Mouse (Mus musculus) lung, embryonic 16.5 days (tissue): Measurements from ENCODE around the gene Rrp9. TPM values are rescaled to one million over a fixed set of nuclear protein-coding genes. Genes with fewer than 3 reads are reported as not detected.

Source experiments
- ATAC-seq: fragments of 200-750 bp; cut with Nextera tagmentation; 2 replicates; pipeline ENCODE4 v1.8.0; 2017; ENCODE audit warnings: low read depth, mild to moderate bottlenecking, moderate library complexity
- H3K27ac ChIP-seq: fragments of 300-500 bp; sonication (generic); 2 replicates; pipeline ENCODE4 v1.5.1; 2014; ENCODE audit warnings: mild to moderate bottlenecking, control low read depth, low read length
- H3K27me3 ChIP-seq: fragments of 300-500 bp; sonication (generic); 2 replicates; pipeline ENCODE4 v1.6.1; 2014; ENCODE audit warnings: low read depth, low read length, mixed read lengths; ENCODE audit not compliant: control insufficient read depth, insufficient read depth
- H3K36me3 ChIP-seq: fragments of 300-500 bp; sonication (generic); 2 replicates; pipeline ENCODE4 v1.6.1; 2014; ENCODE audit warnings: low read length; ENCODE audit not compliant: control insufficient read depth, insufficient read depth
- H3K4me1 ChIP-seq: fragments of 300-500 bp; sonication (generic); replicated peaks from 2 replicates; pipeline ENCODE4 v1.6.1; 2014; ENCODE audit warnings: low read length, mixed read lengths; ENCODE audit not compliant: control insufficient read depth, insufficient read depth
- H3K4me2 ChIP-seq: fragments of 300-500 bp; sonication (generic); 2 replicates; pipeline ENCODE4 v1.6.1; 2014; ENCODE audit warnings: low read depth, low read length, control low read depth
- H3K4me3 ChIP-seq: fragments of 300-500 bp; sonication (generic); 2 replicates; pipeline ENCODE4 v1.5.1; 2014; ENCODE audit warnings: mild to moderate bottlenecking, low read length, control low read depth
- H3K9ac ChIP-seq: fragments of 300-500 bp; sonication (generic); 2 replicates; pipeline ENCODE4 v1.6.1; 2014; ENCODE audit warnings: low read length, control low read depth
- H3K9me3 ChIP-seq: fragments of 300-500 bp; sonication (generic); 2 replicates; pipeline ENCODE4 v1.6.1; 2016; ENCODE audit warnings: low read length; ENCODE audit not compliant: control insufficient read depth
- WGBS: fragments of 180-500 bp; shearing (Covaris S2); extraction: QIAGEN DNeasy Blood & Tissue Kit; methylation state at CpG from one replicate; pipeline ENCODE4 v1.1.7; 2014; 5-methylcytosine and 5-hydroxymethylcytosine counted together
- polyA plus RNA-seq: library from polyadenylated mRNA; unstranded; fragments of >200 nt; fragmentation: Nextera tagmentation; extraction: Ambion mirVana; gene quantifications from 2 replicates; pipeline ENCODE4 v1.2.1, GENCODE M21; 2015

Rrp9 gene
- polyA plus RNA-seq, 1 experiment from 2014 or later: 39.8 TPM

- Histone ChIP-seq H3K4me1 (no peaks in the 10 kb centered on the region), H3K4me2 (no peak overlapping the region), H3K9ac (no peak overlapping the region), H3K4me3 (no peak overlapping the region), H3K9me3 (no peaks in the 10 kb centered on the region), H3K27me3 (no peaks in the 10 kb centered on the region), H3K36me3 (no peaks in the 10 kb centered on the region), H3K27ac (no peak overlapping the region)
- peak; percentile 59; the same call in 1 of the 2 replicates for ATAC-seq
- WGBS: 45% methylated on average over 2 of the region's 2 CpGs
Measured at GRCm38 (mm10) chr9:106519433-106519832, 43.7 kb downstream of the Rrp9 start.

GRCm38 (mm10) chr9:106519909-106520308, 44.1 kb downstream of the Rrp9 start:
- WGBS: 46% methylated on average over 8 of the region's 8 CpGs

GRCm38 (mm10) chr9:106531833-106532232, 56.1 kb downstream of the Rrp9 start:
- no peaks in the 10 kb centered on the region for H3K4me1 ChIP-seq
- H3K9me3 ChIP-seq: no peaks in the 10 kb centered on the region
- no peak overlapping the region for H3K4me2 ChIP-seq
- H3K27ac ChIP-seq: no peak overlapping the region
- H3K36me3 ChIP-seq: no peaks in the 10 kb centered on the region
- no peak overlapping the region for H3K4me3 ChIP-seq
- H3K27me3 ChIP-seq: no peaks in the 10 kb centered on the region
- ATAC-seq: no peak
- H3K9ac ChIP-seq: no peak overlapping the region
- 22% methylated on average over 3 of the region's 3 CpGs for WGBS

More at GRCm38 (mm10) chr9:106519909-106520308, 44.1 kb downstream of the Rrp9 start:
- H3K27ac ChIP-seq: peak overlapping the region; percentile 2; the same call in 1 of the 2 replicates
- no peaks in the 10 kb centered on the region for H3K36me3 ChIP-seq
- ATAC-seq: no peak; the same call in 1 of the 2 replicates
- no peak overlapping the region for H3K4me2 ChIP-seq
- no peak overlapping the region for H3K4me3 ChIP-seq
- H3K9ac ChIP-seq: no peak overlapping the region
- no peaks in the 10 kb centered on the region for H3K9me3 ChIP-seq
- no peaks in the 10 kb centered on the region for H3K4me1 ChIP-seq
- no peaks in the 10 kb centered on the region for H3K27me3 ChIP-seq

GRCm38 (mm10) chr9:106534296-106534695, 58.5 kb downstream of the Rrp9 start:
- H3K27ac ChIP-seq: no peak overlapping the region
- H3K9ac ChIP-seq: no peak overlapping the region
- no peaks in the 10 kb centered on the region for H3K4me1 ChIP-seq
- H3K4me3 ChIP-seq: no peak overlapping the region
- H3K36me3 ChIP-seq: no peaks in the 10 kb centered on the region
- ATAC-seq: no peak
- no peaks in the 10 kb centered on the region for H3K27me3 ChIP-seq
- H3K9me3 ChIP-seq: no peaks in the 10 kb centered on the region
- no peak overlapping the region for H3K4me2 ChIP-seq
- WGBS: 83% methylated on average over 7 of the region's 7 CpGs

- ATAC-seq: no peak
- no peak overlapping the region for H3K27ac ChIP-seq
- no peaks in the 10 kb centered on the region for H3K4me1 ChIP-seq
- no peak overlapping the region for H3K9ac ChIP-seq
- H3K36me3 ChIP-seq: no peaks in the 10 kb centered on the region
- H3K4me3 ChIP-seq: no peak overlapping the region
- 86% methylated on average over 11 of the region's 11 CpGs for WGBS
- H3K4me2 ChIP-seq: no peak overlapping the region
- no peaks in the 10 kb centered on the region for H3K9me3 ChIP-seq
- H3K27me3 ChIP-seq: no peaks in the 10 kb centered on the region
Measured at GRCm38 (mm10) chr9:106534975-106535374, 59.2 kb downstream of the Rrp9 start.

Other genes with a start within 250 kb of the Rrp9 start
- gene Alas1, start 227.3 kb upstream of the Rrp9 start, polyA plus RNA-seq: 139 and 145 TPM in 2 replicates
- 32.3 and 32.4 TPM in 2 replicates for gene Poc1a, start 194.9 kb upstream of the Rrp9 start, polyA plus RNA-seq
- gene Dusp7, start 107.3 kb upstream of the Rrp9 start, polyA plus RNA-seq: 12.9 and 13.7 TPM in 2 replicates
- gene Rpl29, start 46.5 kb upstream of the Rrp9 start, polyA plus RNA-seq: 951 and 977 TPM in 2 replicates
- gene Acy1, start 37.6 kb upstream of the Rrp9 start, polyA plus RNA-seq: 25.0 and 29.7 TPM in 2 replicates
- 18.0 and 21.8 TPM in 2 replicates for gene Abhd14b, start 28.5 kb upstream of the Rrp9 start, polyA plus RNA-seq
- 52.8 and 56.0 TPM in 2 replicates for gene Abhd14a, start 28.3 kb upstream of the Rrp9 start, polyA plus RNA-seq
- 58.6 and 60.7 TPM in 2 replicates for gene Pcbp4, start 22.7 kb upstream of the Rrp9 start, polyA plus RNA-seq
- gene Gpr62, start 10.0 kb upstream of the Rrp9 start, polyA plus RNA-seq: 0.18 TPM in 2 replicates
- 4.7 and 6.0 TPM in 2 replicates for gene Parp3, start 986 bp downstream of the Rrp9 start, polyA plus RNA-seq
- gene Iqcf1, start 24.0 kb downstream of the Rrp9 start, polyA plus RNA-seq: not detected in 2 replicates
- gene Iqcf5, start 38.6 kb downstream of the Rrp9 start, polyA plus RNA-seq: not detected in 2 replicates
- gene Iqcf3, start 85.7 kb downstream of the Rrp9 start, polyA plus RNA-seq: not detected in 2 replicates
- not detected in 2 replicates for gene Iqcf4, start 95.0 kb downstream of the Rrp9 start, polyA plus RNA-seq
- not detected in 2 replicates for gene Iqcf6, start 150.6 kb downstream of the Rrp9 start, polyA plus RNA-seq
- not detected in 2 replicates for gene Grm2, start 180.1 kb downstream of the Rrp9 start, polyA plus RNA-seq
- 53.4 and 54.5 TPM in 2 replicates for gene Tex264, start 210.0 kb downstream of the Rrp9 start, polyA plus RNA-seq